In genomic region chr2:138783781-138784180, GRCm38 (mm10) we compare ENCODE assay signal across 35 mouse cellular contexts.
"Had no signal": no experiment of that assay in that cellular context is flagged by ENCODE, and none has a peak within 500 bp of the region (broad histone marks: within the 10 kb centered on the region; RNA-seq: fewer than 3 reads in every experiment).

No protein-coding gene starts in this region.

- H3K27me3 ChIP-seq: heart, embryonic 12.5 days; heart, embryonic 13.5 days; heart, embryonic 15.5 days; hindbrain, embryonic 12.5 days; hindbrain, embryonic 13.5 days; hindbrain, embryonic 15.5 days; intestine, embryonic 15.5 days; kidney, embryonic 15.5 days had no signal

- DNase-seq: heart, postnatal 10 days; heart, postnatal 14 days; heart, postnatal 36 days; heart, postnatal 4 days; kidney, adult 11 months; kidney, adult 18-20 months; kidney, adult 2 months; kidney, adult 8-10 months; kidney, adult 9 months; kidney, postnatal 10 days; kidney, postnatal 14 days; kidney, postnatal 25 days; kidney, postnatal 36 days; kidney, postnatal 4 days; layer of hippocampus, adult 9-11 months; layer of hippocampus, postnatal 36 days had no signal

- H3K9me3 ChIP-seq: heart, embryonic 10.5 days; heart, embryonic 12.5 days; heart, embryonic 13.5 days; heart, embryonic 15.5 days; hindbrain, embryonic 10.5 days; hindbrain, embryonic 12.5 days; hindbrain, embryonic 13.5 days; hindbrain, embryonic 15.5 days; intestine, embryonic 15.5 days; kidney, embryonic 15.5 days had no signal

- H3K4me1 ChIP-seq: heart, embryonic 10.5 days; heart, embryonic 12.5 days; heart, embryonic 13.5 days; heart, embryonic 15.5 days; hindbrain, embryonic 10.5 days; hindbrain, embryonic 12.5 days; hindbrain, embryonic 13.5 days; hindbrain, embryonic 15.5 days; intestine, embryonic 15.5 days; kidney, embryonic 15.5 days had no signal

- H3K4me3 ChIP-seq: heart, embryonic 10.5 days; heart, embryonic 12.5 days; heart, embryonic 13.5 days; heart, embryonic 15.5 days; hindbrain, embryonic 10.5 days; hindbrain, embryonic 12.5 days; hindbrain, embryonic 13.5 days; hindbrain, embryonic 15.5 days; intestine, embryonic 15.5 days; kidney, embryonic 15.5 days; left cerebral cortex, adult 2 months had no signal

- ATAC-seq: hindbrain, embryonic 16.5 days; hindbrain, postnatal 0 days; inflammation-experienced regulatory T-cells, adult 6 months; intestine, embryonic 15.5 days; intestine, embryonic 16.5 days; intestine, postnatal 0 days had no signal

- H3K4me2 ChIP-seq: heart, embryonic 11.5 days; heart, embryonic 12.5 days; heart, embryonic 13.5 days; heart, embryonic 15.5 days; hindbrain, embryonic 12.5 days; hindbrain, embryonic 13.5 days; hindbrain, embryonic 14.5 days; hindbrain, embryonic 15.5 days; intestine, embryonic 15.5 days; kidney, embryonic 15.5 days had no signal

- H3K36me3 ChIP-seq: heart, embryonic 10.5 days; heart, embryonic 12.5 days; heart, embryonic 13.5 days; heart, embryonic 15.5 days; hindbrain, embryonic 10.5 days; hindbrain, embryonic 12.5 days; hindbrain, embryonic 13.5 days; hindbrain, embryonic 15.5 days; intestine, embryonic 15.5 days; kidney, embryonic 15.5 days had no signal

- H3K9ac ChIP-seq: heart, embryonic 12.5 days; heart, embryonic 13.5 days; heart, embryonic 15.5 days; hindbrain, embryonic 12.5 days; hindbrain, embryonic 13.5 days; hindbrain, embryonic 14.5 days; hindbrain, embryonic 15.5 days; intestine, embryonic 15.5 days; kidney, embryonic 15.5 days had no signal

- H3K27ac ChIP-seq: heart, embryonic 10.5 days; heart, embryonic 13.5 days; heart, embryonic 15.5 days; hindbrain, embryonic 10.5 days; hindbrain, embryonic 12.5 days; hindbrain, embryonic 13.5 days; hindbrain, embryonic 14.5 days; hindbrain, embryonic 15.5 days; hindbrain, postnatal 0 days; intestine, embryonic 15.5 days; kidney, embryonic 15.5 days; kidney, postnatal 0 days; left cerebral cortex, adult 2 months had no signal
